Mouse (Mus musculus) heart, adult 2 months (tissue): ENCODE results near the gene Nmrk1.

Source experiments
- CTCF ChIP-seq: fragments of 200-600 bp; IDR thresholded peaks from 2 replicates; pipeline ENCODE4 v1.8.1; 2022; ENCODE audit warnings: antibody characterized with exemption, mild to moderate bottlenecking, moderate library complexity
- EP300 ChIP-seq: fragments of 200-500 bp; IDR thresholded peaks from 2 replicates; pipeline ENCODE4 v1.6.1; 2011; ENCODE audit warnings: low read depth, low read length, control low read depth; ENCODE audit not compliant: insufficient read depth

GRCm38 (mm10) chr19:18590942-18591354 is 40.8 kb upstream of the Nmrk1 start:
- no peak for TF ChIP-seq CTCF
- no peak for TF ChIP-seq EP300
